Mouse (Mus musculus): ENCODE results near the gene Stap2. TPM values are rescaled to one million over a fixed set of nuclear protein-coding genes. Genes with fewer than 3 reads are reported as not detected.

Gene Stap2
- polyA plus RNA-seq, 1 experiment from 2014 or later = 6.1 TPM

GRCm38 (mm10) chr17:55964996-55965395 lies 40.4 kb downstream of the Stap2 start:
- H3K27me3 ChIP-seq (ENCODE audit: control insufficient read depth, insufficient read depth, low read length) = no peaks in the 10 kb centered on the region
- H3K9ac ChIP-seq (replicated peaks; ENCODE audit: low read length) = no peak overlapping the region
- 87% methylated on average over 9 of the region's 9 CpGs for WGBS
- no peak for DNase-seq (ENCODE audit: low spot score)
- no peaks in the 10 kb centered on the region for H3K9me3 ChIP-seq (replicated peaks; ENCODE audit: control insufficient read depth, low read length)
- H3K27ac ChIP-seq (replicated peaks; ENCODE audit: low read depth, low read length) = no peak overlapping the region
- no peak overlapping the region for H3K4me2 ChIP-seq (ENCODE audit: low read depth, low read length)
- 0 out of 2 replicates have a peak, but pooled peaks cover 2% of the 10 kb centered on the region for H3K4me1 ChIP-seq (ENCODE audit: control insufficient read depth, insufficient read depth, low read length)
- H3K4me3 ChIP-seq (ENCODE audit: low read depth, low read length) = no peak overlapping the region
- no peak for ATAC-seq (replicated peaks; ENCODE audit: insufficient number of reproducible peaks, low FRiP score, low TSS enrichment, low read depth)
- H3K36me3 ChIP-seq (replicated peaks; ENCODE audit: control insufficient read depth, insufficient read depth, low read depth, low read length) = no peaks in the 10 kb centered on the region; the same call in 1 of the 2 replicates

GRCm38 (mm10) chr17:55964496-55964895 lies 40.9 kb downstream of the Stap2 start:
- no peak overlapping the region for H3K4me2 ChIP-seq (ENCODE audit: low read depth, low read length)
- no peak overlapping the region for H3K9ac ChIP-seq (replicated peaks; ENCODE audit: low read length)
- WGBS = 90% methylated on average over 10 of the region's 10 CpGs
- ATAC-seq (replicated peaks; ENCODE audit: insufficient number of reproducible peaks, low FRiP score, low TSS enrichment, low read depth) (no peak), DNase-seq (ENCODE audit: low spot score) (no peak)
- no peaks in the 10 kb centered on the region for H3K9me3 ChIP-seq (replicated peaks; ENCODE audit: control insufficient read depth, low read length)
- H3K4me1 ChIP-seq (ENCODE audit: control insufficient read depth, insufficient read depth, low read length) = 0 out of 2 replicates have a peak, but pooled peaks cover 2% of the 10 kb centered on the region
- no peaks in the 10 kb centered on the region; the same call in 1 of the 2 replicates for H3K36me3 ChIP-seq (replicated peaks; ENCODE audit: control insufficient read depth, insufficient read depth, low read depth, low read length)
- no peak overlapping the region for H3K4me3 ChIP-seq (ENCODE audit: low read depth, low read length)
- H3K27ac ChIP-seq (replicated peaks; ENCODE audit: low read depth, low read length) = no peak overlapping the region
- H3K27me3 ChIP-seq (ENCODE audit: control insufficient read depth, insufficient read depth, low read length) = no peaks in the 10 kb centered on the region

DNA sequence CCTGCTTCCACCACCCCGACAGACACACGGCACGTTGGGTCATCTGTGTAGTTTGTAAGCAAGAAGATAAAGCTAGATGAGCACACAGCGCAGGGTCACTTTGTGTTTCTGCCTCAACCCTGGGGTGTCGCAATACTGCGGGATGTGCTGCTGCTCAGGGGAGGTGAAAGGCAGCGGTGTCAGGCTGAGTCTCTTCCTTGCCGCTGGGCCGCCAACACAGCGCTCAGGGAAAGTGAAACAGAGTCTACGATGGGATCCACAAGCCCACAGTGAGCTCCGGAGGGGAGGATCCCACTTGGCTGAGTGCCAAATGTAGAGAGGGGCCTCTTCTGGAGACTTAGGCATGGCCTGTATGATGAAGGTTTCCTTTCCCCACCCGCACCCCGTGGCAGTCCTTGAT lies 42.2 kb downstream of the Stap2 start:
- Histone ChIP-seq H3K4me2 (ENCODE audit: low read depth, low read length) (no peak overlapping the region), H3K36me3 (replicated peaks; ENCODE audit: control insufficient read depth, insufficient read depth, low read depth, low read length) (no peaks in the 10 kb centered on the region; the same call in 1 of the 2 replicates), H3K27me3 (ENCODE audit: control insufficient read depth, insufficient read depth, low read length) (no peaks in the 10 kb centered on the region), H3K4me3 (ENCODE audit: low read depth, low read length) (no peak overlapping the region), H3K4me1 (ENCODE audit: control insufficient read depth, insufficient read depth, low read length) (no peaks in the 10 kb centered on the region), H3K9me3 (replicated peaks; ENCODE audit: control insufficient read depth, low read length) (no peaks in the 10 kb centered on the region), H3K9ac (replicated peaks; ENCODE audit: low read length) (no peak overlapping the region), H3K27ac (replicated peaks; ENCODE audit: low read depth, low read length) (no peak overlapping the region)
- no peak for ATAC-seq (replicated peaks; ENCODE audit: insufficient number of reproducible peaks, low FRiP score, low TSS enrichment, low read depth)
- no peak for DNase-seq (ENCODE audit: low spot score)
- WGBS = 87% methylated on average over 14 of the region's 14 CpGs

DNA sequence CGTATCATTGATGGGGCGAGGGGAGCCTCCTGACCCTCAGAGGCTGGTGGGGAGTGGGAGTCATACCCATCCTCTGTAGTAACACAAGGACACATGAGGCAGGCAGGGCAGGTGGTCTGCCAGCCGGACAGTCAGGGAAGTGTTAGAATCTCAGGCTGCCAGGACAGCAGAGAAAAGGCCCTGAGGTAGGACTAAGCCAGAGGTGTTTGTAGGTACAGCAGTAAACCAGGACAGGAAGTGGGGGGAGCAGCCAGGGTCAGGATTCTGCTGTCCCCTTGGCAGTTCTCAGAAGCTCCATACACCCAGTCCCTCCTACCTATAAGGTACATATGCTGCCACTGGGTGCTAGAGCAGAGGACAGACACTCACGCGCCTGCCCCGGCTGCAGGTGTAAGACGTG lies 43.8 kb downstream of the Stap2 start:
- ATAC-seq (replicated peaks; ENCODE audit: insufficient number of reproducible peaks, low FRiP score, low TSS enrichment, low read depth) (no peak), DNase-seq (ENCODE audit: low spot score) (no peak)
- Histone ChIP-seq H3K4me1 (ENCODE audit: control insufficient read depth, insufficient read depth, low read length) (no peaks in the 10 kb centered on the region), H3K4me2 (ENCODE audit: low read depth, low read length) (no peak overlapping the region), H3K27me3 (ENCODE audit: control insufficient read depth, insufficient read depth, low read length) (0 out of 2 replicates have a peak, but pooled peaks cover under 1% of the 10 kb centered on the region), H3K9ac (replicated peaks; ENCODE audit: low read length) (no peak overlapping the region), H3K4me3 (ENCODE audit: low read depth, low read length) (no peak overlapping the region), H3K36me3 (replicated peaks; ENCODE audit: control insufficient read depth, insufficient read depth, low read depth, low read length) (no peaks in the 10 kb centered on the region; the same call in 1 of the 2 replicates), H3K27ac (replicated peaks; ENCODE audit: low read depth, low read length) (no peak overlapping the region), H3K9me3 (replicated peaks; ENCODE audit: control insufficient read depth, low read length) (no peaks in the 10 kb centered on the region)
- 91% methylated on average over 7 of the region's 7 CpGs for WGBS

GRCm38 (mm10) chr17:55960791-55961190 lies 44.6 kb downstream of the Stap2 start:
- Histone ChIP-seq H3K27me3 (ENCODE audit: control insufficient read depth, insufficient read depth, low read length) (0 out of 2 replicates have a peak, but pooled peaks cover 2% of the 10 kb centered on the region), H3K4me1 (ENCODE audit: control insufficient read depth, insufficient read depth, low read length) (no peaks in the 10 kb centered on the region), H3K4me3 (ENCODE audit: low read depth, low read length) (no peak overlapping the region), H3K9me3 (replicated peaks; ENCODE audit: control insufficient read depth, low read length) (no peaks in the 10 kb centered on the region), H3K4me2 (ENCODE audit: low read depth, low read length) (no peak overlapping the region), H3K9ac (replicated peaks; ENCODE audit: low read length) (no peak overlapping the region), H3K27ac (replicated peaks; ENCODE audit: low read depth, low read length) (no peak overlapping the region), H3K36me3 (replicated peaks; ENCODE audit: control insufficient read depth, insufficient read depth, low read depth, low read length) (no peaks in the 10 kb centered on the region; the same call in 1 of the 2 replicates)
- no peak for ATAC-seq (replicated peaks; ENCODE audit: insufficient number of reproducible peaks, low FRiP score, low TSS enrichment, low read depth)
- no peak for DNase-seq (ENCODE audit: low spot score)

DNA sequence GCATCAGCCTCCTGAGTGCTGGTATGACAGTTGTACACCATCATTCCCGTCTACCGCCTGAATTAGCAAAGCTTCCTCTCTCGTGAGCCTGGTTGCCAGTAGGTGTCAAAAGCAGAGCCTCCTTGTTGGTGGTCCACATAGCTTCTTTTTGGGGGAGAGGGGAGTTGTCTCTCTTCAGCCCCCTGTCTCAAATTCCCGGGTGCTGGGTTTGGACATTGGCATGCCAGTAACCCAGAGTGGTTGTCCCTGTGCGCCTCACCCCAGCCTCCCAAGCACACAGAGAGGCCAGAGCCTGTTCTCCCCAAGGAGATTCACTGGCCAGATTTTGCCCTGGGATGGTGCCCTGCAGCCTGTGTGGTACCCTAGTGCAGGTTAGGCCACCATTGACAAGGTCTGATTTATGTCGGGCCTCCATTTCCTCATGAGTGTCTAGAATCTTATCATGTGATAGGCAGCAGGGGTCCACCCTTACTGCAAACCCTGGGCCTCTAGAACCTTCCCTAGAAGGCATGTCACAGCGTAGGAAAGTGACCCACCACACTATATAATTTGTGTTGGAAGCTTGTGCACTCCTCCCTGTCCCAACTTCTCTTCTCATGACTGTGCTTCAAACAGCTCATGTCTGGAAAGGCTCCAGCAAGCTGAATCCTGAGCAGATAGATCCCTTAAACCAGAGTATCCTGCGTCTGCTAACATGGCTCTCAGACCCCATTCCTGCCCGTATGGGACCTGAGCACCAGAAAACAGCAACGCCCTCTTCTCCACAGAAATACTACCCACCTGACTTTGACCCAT lies 45.2 kb downstream of the Stap2 start:
- Histone ChIP-seq H3K9me3 (replicated peaks; ENCODE audit: control insufficient read depth, low read length) (no peaks in the 10 kb centered on the region), H3K36me3 (replicated peaks; ENCODE audit: control insufficient read depth, insufficient read depth, low read depth, low read length) (no peaks in the 10 kb centered on the region; the same call in 1 of the 2 replicates), H3K4me1 (ENCODE audit: control insufficient read depth, insufficient read depth, low read length) (no peaks in the 10 kb centered on the region), H3K27me3 (ENCODE audit: control insufficient read depth, insufficient read depth, low read length) (peaks cover 2% of the 10 kb centered on the region; the same call in 1 of the 2 replicates), H3K9ac (replicated peaks; ENCODE audit: low read length) (no peak overlapping the region), H3K4me3 (ENCODE audit: low read depth, low read length) (peak overlapping the region; percentile 54), H3K4me2 (ENCODE audit: low read depth, low read length) (peak overlapping the region; percentile 27; the same call in 1 of the 2 replicates), H3K27ac (replicated peaks; ENCODE audit: low read depth, low read length) (no peak overlapping the region)
- no peak for ATAC-seq (replicated peaks; ENCODE audit: insufficient number of reproducible peaks, low FRiP score, low TSS enrichment, low read depth)
- WGBS = 77% methylated on average over 10 of the region's 10 CpGs
- no peak for DNase-seq (ENCODE audit: low spot score)

DNA sequence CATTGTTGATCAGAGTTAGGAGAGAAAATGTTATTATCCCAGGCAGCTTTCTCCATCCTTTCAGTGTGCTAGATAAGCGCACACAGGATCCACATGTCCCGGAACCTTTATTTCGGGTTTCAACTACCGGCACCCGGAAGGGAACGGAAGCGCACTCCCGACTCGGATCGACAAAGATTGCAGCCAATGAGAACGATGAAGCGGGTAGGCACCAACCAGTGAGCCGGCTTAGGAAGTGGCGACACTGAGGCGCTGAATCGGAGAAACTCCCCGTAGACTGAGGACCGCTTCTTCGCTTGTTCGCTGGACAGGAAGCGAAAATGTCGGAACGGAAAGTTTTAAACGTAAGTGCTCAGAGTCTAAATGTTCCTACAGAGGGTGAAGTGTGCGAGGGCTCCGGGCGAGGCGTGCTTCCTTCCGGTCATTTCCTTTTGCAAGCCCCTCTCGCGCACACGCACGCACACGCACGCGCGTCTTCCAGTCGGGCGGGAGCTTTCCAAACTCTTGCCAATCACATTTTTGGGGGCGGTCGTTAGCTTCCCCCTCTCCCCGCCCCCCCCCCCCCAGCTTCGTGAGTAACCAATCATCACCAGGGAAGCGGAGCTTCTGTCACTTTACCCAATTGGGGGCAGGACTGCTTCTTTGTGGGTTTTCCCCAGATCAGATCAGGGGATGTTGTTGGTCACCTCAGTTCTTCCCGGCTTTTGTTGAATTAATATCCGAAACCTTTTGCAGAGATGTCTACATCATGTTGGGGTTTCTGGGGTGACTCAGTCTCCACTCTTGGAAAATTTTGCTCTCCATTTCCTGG lies 46.3 kb downstream of the Stap2 start, which contains the start of gene Yju2:
Yju2 (plus strand) TSS at position 182 of the 811 bp plus-strand sequence.
- Histone ChIP-seq H3K9me3 (replicated peaks; ENCODE audit: control insufficient read depth, low read length) (no peaks in the 10 kb centered on the region), H3K4me2 (ENCODE audit: low read depth, low read length) (peak within 1 kb of the TSS; percentile 60), H3K4me3 (ENCODE audit: low read depth, low read length) (peak within 1 kb of the TSS; percentile 54), H3K27ac (replicated peaks; ENCODE audit: low read depth, low read length) (peak within 1 kb of the TSS; percentile 86), H3K27me3 (ENCODE audit: control insufficient read depth, insufficient read depth, low read length) (peaks cover 2% of the 10 kb centered on the region; the same call in 1 of the 2 replicates), H3K9ac (replicated peaks; ENCODE audit: low read length) (peak within 1 kb of the TSS; percentile 65), H3K36me3 (replicated peaks; ENCODE audit: control insufficient read depth, insufficient read depth, low read depth, low read length) (no peaks in the 10 kb centered on the region; the same call in 1 of the 2 replicates), H3K4me1 (ENCODE audit: control insufficient read depth, insufficient read depth, low read length) (no peaks in the 10 kb centered on the region)
- DNase-seq (ENCODE audit: low spot score) (peak; percentile 96), ATAC-seq (replicated peaks; ENCODE audit: insufficient number of reproducible peaks, low FRiP score, low TSS enrichment, low read depth) (peak; percentile 86)
- under 1% methylated on average over 44 of the region's 46 CpGs for WGBS

All from embryonic facial prominence, embryonic 11.5 days (tissue).